Mouse (Mus musculus) cerebellum, postnatal 36 days (tissue): ENCODE data around the gene Ankrd33b.

ENCODE experiments used
- DNase-seq, 2 experiments: peaks; one replicate each; pipeline ENCODE4 v3.0.0; 2021 to 2022; ENCODE audit warnings: mixed read lengths in 2 of 2

Gene Ankrd33b

GRCm38 (mm10) chr15:31367481-31368200 is at the start of gene Ankrd33b:
Gene Ankrd33b (minus strand): TSS chr15:31367726.
- DNase-seq: no peak

- no peak for DNase-seq
These were observed 47.7 kb upstream of the Ankrd33b start for GRCm38 (mm10) chr15:31415181-31415580.

GRCm38 (mm10) chr15:31414179-31414898 is 46.8 kb upstream of the Ankrd33b start:
- DNase-seq: no peak

GRCm38 (mm10) chr15:31413662-31414061 is 46.1 kb upstream of the Ankrd33b start:
- DNase-seq: no peak

- no peak for DNase-seq
These were observed 45.4 kb upstream of the Ankrd33b start for GRCm38 (mm10) chr15:31412933-31413332.

- no peak for DNase-seq
These were observed 44.9 kb upstream of the Ankrd33b start for GRCm38 (mm10) chr15:31412436-31412835.

- no peak for DNase-seq
These were observed 40.0 kb upstream of the Ankrd33b start for GRCm38 (mm10) chr15:31407490-31407889.

GRCm38 (mm10) chr15:31406881-31407280 is 39.4 kb upstream of the Ankrd33b start:
- DNase-seq: no peak

GRCm38 (mm10) chr15:31404346-31404745 is 36.8 kb upstream of the Ankrd33b start:
- no peak for DNase-seq

- no peak for DNase-seq
These were observed 34.8 kb upstream of the Ankrd33b start for GRCm38 (mm10) chr15:31402200-31402892.

GRCm38 (mm10) chr15:31400974-31401373 is 33.4 kb upstream of the Ankrd33b start:
- DNase-seq: no peak

GRCm38 (mm10) chr15:31398769-31399168 is 31.2 kb upstream of the Ankrd33b start:
- no peak for DNase-seq

GRCm38 (mm10) chr15:31397379-31397778 is 29.9 kb upstream of the Ankrd33b start:
- DNase-seq: no peak

GRCm38 (mm10) chr15:31396755-31397154 is 29.2 kb upstream of the Ankrd33b start:
- no peak for DNase-seq

GRCm38 (mm10) chr15:31395986-31396385 is 28.5 kb upstream of the Ankrd33b start:
- no peak for DNase-seq

- no peak for DNase-seq
These were observed 25.9 kb upstream of the Ankrd33b start for GRCm38 (mm10) chr15:31393402-31393801.

GRCm38 (mm10) chr15:31392705-31393104 is 25.2 kb upstream of the Ankrd33b start:
- DNase-seq: no peak

- DNase-seq: no peak
These were observed 24.6 kb upstream of the Ankrd33b start for GRCm38 (mm10) chr15:31392135-31392534.

GRCm38 (mm10) chr15:31381936-31382468 is 14.5 kb upstream of the Ankrd33b start:
- no peak for DNase-seq

- DNase-seq: no peak
These were observed 11.9 kb upstream of the Ankrd33b start for GRCm38 (mm10) chr15:31379471-31379870.

GRCm38 (mm10) chr15:31375212-31375611 is 7.7 kb upstream of the Ankrd33b start:
- DNase-seq: no peak

GRCm38 (mm10) chr15:31369125-31369612 is 1.6 kb upstream of the Ankrd33b start:
- DNase-seq: no peak

GRCm38 (mm10) chr15:31368556-31368955 is 1.0 kb upstream of the Ankrd33b start:
- DNase-seq: no peak
